Mouse (Mus musculus): Measurements from ENCODE around the gene Dvl2. TPM values are rescaled to one million over a fixed set of nuclear protein-coding genes. Genes with fewer than 3 reads are reported as not detected.
"Not testable (repeated sequence)": the region's sequence is repeated elsewhere in the genome, so short reads cannot be mapped to it uniquely, and the experiment has no call there.

Gene Dvl2
- polyA plus RNA-seq, 1 experiment, result 60.1 TPM

DNA sequence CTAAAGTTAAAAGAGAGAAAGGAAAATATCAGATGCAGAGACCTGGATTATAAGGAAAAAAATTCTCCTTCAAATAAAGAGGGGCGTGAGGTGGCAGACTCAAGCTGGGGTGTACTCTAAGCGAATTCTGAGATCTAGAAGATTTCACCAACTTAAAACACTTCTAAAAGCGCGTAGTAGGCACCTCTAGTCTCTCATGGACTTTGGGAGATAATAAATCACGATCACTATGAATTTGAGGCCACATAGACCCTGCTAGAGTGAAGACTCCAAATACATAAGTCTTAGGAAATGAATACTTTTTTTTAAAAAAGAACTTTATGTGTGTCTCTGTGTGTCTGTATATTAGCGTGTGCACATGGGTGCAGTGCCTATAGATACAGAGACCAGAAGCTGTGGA lies 15.3 kb downstream of the Dvl2 start:
- no peak overlapping the region for H3K9ac ChIP-seq (ENCODE audit: low read depth, poor library complexity, severe bottlenecking)

DNA sequence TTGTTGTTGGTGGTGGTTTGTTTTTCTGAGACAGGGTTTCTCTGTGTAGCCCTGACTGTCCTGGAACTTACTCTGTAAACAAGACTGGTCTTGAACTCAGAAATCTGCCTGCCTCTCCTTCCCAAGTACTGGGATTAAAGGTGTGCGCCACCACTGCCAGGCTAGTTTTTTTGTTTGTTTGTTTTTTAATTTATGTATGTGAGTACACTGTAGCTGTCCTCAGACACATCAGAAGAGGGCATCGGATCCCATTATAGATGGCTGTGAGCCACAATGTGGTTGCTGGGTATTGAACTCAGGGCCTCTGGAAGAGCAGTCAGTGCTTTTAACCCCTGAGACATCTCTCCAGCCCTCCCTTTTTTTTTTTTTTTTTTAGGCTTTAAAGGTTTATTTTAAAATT lies 15.8 kb downstream of the Dvl2 start:
- not testable (repeated sequence) for H3K27ac ChIP-seq (ENCODE audit: insufficient read depth, low read length); H3K9me3 ChIP-seq (replicated peaks; ENCODE audit: control insufficient read depth, insufficient read depth, low read length, poor library complexity, severe bottlenecking); H3K9ac ChIP-seq (ENCODE audit: low read depth, poor library complexity, severe bottlenecking); H3K4me1 ChIP-seq (ENCODE audit: control insufficient read depth, insufficient read depth, low read length); H3K27me3 ChIP-seq (ENCODE audit: control insufficient read depth, insufficient read depth, low read length, poor library complexity, severe bottlenecking); H3K4me3 ChIP-seq (ENCODE audit: low read depth, low read length)
- H3K36me3 ChIP-seq (ENCODE audit: control insufficient read depth, insufficient read depth, low read length, poor library complexity, severe bottlenecking), result peaks cover 12% of the 10 kb centered on the region

More for the DNA sequence above, 15.3 kb downstream of the Dvl2 start:
- no peaks in the 10 kb centered on the region for H3K9me3 ChIP-seq (replicated peaks; ENCODE audit: control insufficient read depth, insufficient read depth, low read length, poor library complexity, severe bottlenecking)
- no peak overlapping the region for H3K4me3 ChIP-seq (ENCODE audit: low read depth, low read length)
- no peaks in the 10 kb centered on the region for H3K4me1 ChIP-seq (ENCODE audit: control insufficient read depth, insufficient read depth, low read length)
- H3K27ac ChIP-seq (ENCODE audit: insufficient read depth, low read length), result no peak overlapping the region
- TF ChIP-seq POLR2A (IDR thresholded peaks at IDR 0.05; ENCODE audit: insufficient read depth, low read length), result no peak
- no peak for TF ChIP-seq CTCF (IDR thresholded peaks at IDR 0.05; ENCODE audit: low read depth, low read length)
- TF ChIP-seq EP300 (IDR thresholded peaks at IDR 0.05; ENCODE audit: insufficient read depth, low read depth, low read length), result no peak
- H3K27me3 ChIP-seq (ENCODE audit: control insufficient read depth, insufficient read depth, low read length, poor library complexity, severe bottlenecking), result no peaks in the 10 kb centered on the region
- peaks cover 17% of the 10 kb centered on the region for H3K36me3 ChIP-seq (ENCODE audit: control insufficient read depth, insufficient read depth, low read length, poor library complexity, severe bottlenecking)

- no peak within 1 kb of the TSS for H3K27ac ChIP-seq (ENCODE audit: insufficient read depth, low read length)
- no peaks in the 10 kb centered on the region for H3K27me3 ChIP-seq (ENCODE audit: control insufficient read depth, insufficient read depth, low read length, poor library complexity, severe bottlenecking)
- no peaks in the 10 kb centered on the region for H3K4me1 ChIP-seq (ENCODE audit: control insufficient read depth, insufficient read depth, low read length)
- no peaks in the 10 kb centered on the region for H3K9me3 ChIP-seq (replicated peaks; ENCODE audit: control insufficient read depth, insufficient read depth, low read length, poor library complexity, severe bottlenecking)
- H3K4me3 ChIP-seq (ENCODE audit: low read depth, low read length), result no peak within 1 kb of the TSS
- H3K36me3 ChIP-seq (ENCODE audit: control insufficient read depth, insufficient read depth, low read length, poor library complexity, severe bottlenecking), result peaks cover 8% of the 10 kb centered on the region
- TF ChIP-seq POLR2A (IDR thresholded peaks at IDR 0.05; ENCODE audit: insufficient read depth, low read length) (no peak), EP300 (IDR thresholded peaks at IDR 0.05; ENCODE audit: insufficient read depth, low read depth, low read length) (no peak), CTCF (IDR thresholded peaks at IDR 0.05; ENCODE audit: low read depth, low read length) (no peak)
- no peak within 1 kb of the TSS for H3K9ac ChIP-seq (ENCODE audit: low read depth, poor library complexity, severe bottlenecking)
Observed at GRCm38 (mm10) chr11:70016669-70017068, 16.3 kb downstream of the Dvl2 start, which contains the start of gene Dlg4. TSS of gene Dlg4 (plus strand) at chr11:70016942.

DNA sequence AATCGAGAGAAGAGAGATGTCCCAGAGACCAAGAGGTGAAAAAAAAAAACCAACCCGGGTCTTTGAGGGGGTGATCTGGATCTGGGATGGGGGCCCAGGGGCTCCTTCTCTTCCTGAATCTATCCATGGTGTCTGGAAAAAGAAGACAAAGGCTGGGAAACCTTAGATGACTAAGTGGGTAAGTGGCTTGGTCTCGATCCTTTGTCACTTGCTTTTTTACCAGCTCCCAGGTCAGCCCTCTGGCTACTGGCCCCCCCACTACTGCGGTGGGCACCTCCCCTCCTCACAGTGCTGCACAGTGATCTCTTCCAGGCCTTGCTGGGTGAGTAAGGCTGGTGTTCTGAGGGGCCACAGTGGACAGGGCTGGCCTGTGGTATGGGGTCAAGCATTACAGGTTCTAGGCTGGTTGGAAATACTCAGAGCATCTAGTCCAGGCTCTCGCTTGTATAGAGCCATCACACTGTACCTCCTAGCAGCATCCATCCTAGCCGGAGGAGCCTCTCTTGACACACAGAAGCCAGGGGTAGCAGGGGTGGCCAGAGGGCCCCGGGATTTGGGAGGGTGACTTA lies 16.9 kb downstream of the Dvl2 start:
- TF ChIP-seq POLR2A (IDR thresholded peaks at IDR 0.05; ENCODE audit: insufficient read depth, low read length) (no peak), EP300 (IDR thresholded peaks at IDR 0.05; ENCODE audit: insufficient read depth, low read depth, low read length) (no peak), CTCF (IDR thresholded peaks at IDR 0.05; ENCODE audit: low read depth, low read length) (no peak)
- Histone ChIP-seq H3K9me3 (replicated peaks; ENCODE audit: control insufficient read depth, insufficient read depth, low read length, poor library complexity, severe bottlenecking) (no peaks in the 10 kb centered on the region), H3K27me3 (ENCODE audit: control insufficient read depth, insufficient read depth, low read length, poor library complexity, severe bottlenecking) (no peaks in the 10 kb centered on the region), H3K36me3 (ENCODE audit: control insufficient read depth, insufficient read depth, low read length, poor library complexity, severe bottlenecking) (peaks cover 2% of the 10 kb centered on the region; the same call in 1 of the 2 replicates), H3K27ac (ENCODE audit: insufficient read depth, low read length) (no peak overlapping the region), H3K4me1 (ENCODE audit: control insufficient read depth, insufficient read depth, low read length) (no peaks in the 10 kb centered on the region), H3K9ac (ENCODE audit: low read depth, poor library complexity, severe bottlenecking) (no peak overlapping the region), H3K4me3 (ENCODE audit: low read depth, low read length) (no peak overlapping the region)

DNA sequence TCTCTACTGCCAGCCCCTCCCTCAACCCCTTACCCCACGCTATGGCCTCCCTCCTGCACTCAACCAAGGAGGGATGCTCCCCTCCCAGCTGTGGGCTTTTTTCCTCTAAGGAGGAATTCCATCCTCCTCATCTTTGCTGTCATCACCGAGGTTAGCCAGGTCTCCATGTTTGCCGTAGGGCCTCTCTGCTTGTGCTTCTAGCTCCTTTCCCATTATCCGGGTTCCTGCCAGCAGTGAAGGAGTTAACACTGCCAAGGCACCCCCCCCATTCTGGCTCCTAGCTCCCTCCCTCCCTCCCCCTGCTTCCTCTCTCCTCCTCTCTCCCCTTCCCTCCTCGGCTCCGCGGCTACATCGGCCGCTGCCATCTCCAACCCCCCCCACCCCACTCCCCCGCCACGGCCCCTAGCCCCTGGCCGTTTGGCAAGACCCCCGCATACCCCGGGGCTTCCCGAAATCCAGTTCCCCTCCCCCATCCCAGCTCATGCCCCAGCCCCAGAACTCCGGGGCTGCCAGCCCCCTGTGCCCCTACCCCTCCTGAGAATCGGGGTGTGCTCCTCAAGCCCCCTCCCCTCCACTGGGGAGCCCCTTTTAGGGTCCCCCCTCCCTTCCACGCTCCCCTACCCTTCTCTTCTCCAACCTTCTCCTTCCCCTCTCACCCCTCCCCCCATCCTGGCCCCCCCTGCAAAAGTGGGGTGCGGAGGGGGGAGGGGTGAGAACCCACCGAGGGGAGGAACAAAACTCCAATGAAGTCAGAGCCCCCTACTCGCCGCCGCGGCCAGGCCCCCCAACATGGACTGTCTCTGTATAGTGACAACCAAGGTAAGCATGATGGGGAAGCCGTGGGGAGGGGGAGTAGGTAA lies 18.0 kb downstream of the Dvl2 start:
- TF ChIP-seq EP300 (IDR thresholded peaks at IDR 0.05; ENCODE audit: insufficient read depth, low read depth, low read length) (no peak), CTCF (IDR thresholded peaks at IDR 0.05; ENCODE audit: low read depth, low read length) (no peak), POLR2A (IDR thresholded peaks at IDR 0.05; ENCODE audit: insufficient read depth, low read length) (no peak)
- H3K27ac ChIP-seq (ENCODE audit: insufficient read depth, low read length), result no peak overlapping the region
- no peaks in the 10 kb centered on the region for H3K4me1 ChIP-seq (ENCODE audit: control insufficient read depth, insufficient read depth, low read length)
- peak overlapping the region; percentile 37 for H3K4me3 ChIP-seq (ENCODE audit: low read depth, low read length)
- no peaks in the 10 kb centered on the region for H3K36me3 ChIP-seq (ENCODE audit: control insufficient read depth, insufficient read depth, low read length, poor library complexity, severe bottlenecking)
- H3K9ac ChIP-seq (ENCODE audit: low read depth, poor library complexity, severe bottlenecking), result peak overlapping the region; percentile 86
- no peaks in the 10 kb centered on the region for H3K9me3 ChIP-seq (replicated peaks; ENCODE audit: control insufficient read depth, insufficient read depth, low read length, poor library complexity, severe bottlenecking)
- no peaks in the 10 kb centered on the region for H3K27me3 ChIP-seq (ENCODE audit: control insufficient read depth, insufficient read depth, low read length, poor library complexity, severe bottlenecking)

DNA sequence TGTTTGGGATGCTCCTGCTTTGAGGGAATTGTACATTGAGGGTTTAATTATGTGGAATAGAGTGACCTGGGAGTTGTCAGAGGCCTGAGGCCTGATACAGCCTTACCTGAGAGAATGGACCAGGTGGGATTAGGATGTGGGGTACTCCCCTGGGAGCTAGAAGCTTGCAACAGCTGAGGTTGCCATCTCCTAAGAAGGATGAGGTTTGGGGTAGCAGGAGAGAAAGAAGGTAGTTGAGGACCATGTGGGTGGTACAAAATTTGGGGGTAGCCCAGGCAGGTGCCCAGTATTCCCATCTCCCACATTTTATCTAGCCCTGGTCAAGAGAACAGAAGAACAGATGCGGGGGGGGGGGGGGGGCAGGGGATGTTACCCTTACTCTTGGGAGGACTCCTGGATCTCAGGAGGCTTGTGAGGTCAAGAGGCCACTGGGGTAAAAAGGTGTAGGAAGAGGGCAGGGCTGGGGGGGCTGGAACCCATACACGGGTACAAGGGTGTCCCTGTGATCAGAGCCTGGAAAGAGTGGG lies 19.2 kb downstream of the Dvl2 start:
- TF ChIP-seq EP300 (IDR thresholded peaks at IDR 0.05; ENCODE audit: insufficient read depth, low read depth, low read length) (no peak), CTCF (IDR thresholded peaks at IDR 0.05; ENCODE audit: low read depth, low read length) (no peak), POLR2A (IDR thresholded peaks at IDR 0.05; ENCODE audit: insufficient read depth, low read length) (no peak)
- no peak overlapping the region for H3K27ac ChIP-seq (ENCODE audit: insufficient read depth, low read length)
- no peak overlapping the region for H3K4me3 ChIP-seq (ENCODE audit: low read depth, low read length)
- H3K9me3 ChIP-seq (replicated peaks; ENCODE audit: control insufficient read depth, insufficient read depth, low read length, poor library complexity, severe bottlenecking), result no peaks in the 10 kb centered on the region
- H3K36me3 ChIP-seq (ENCODE audit: control insufficient read depth, insufficient read depth, low read length, poor library complexity, severe bottlenecking), result no peaks in the 10 kb centered on the region
- no peaks in the 10 kb centered on the region for H3K27me3 ChIP-seq (ENCODE audit: control insufficient read depth, insufficient read depth, low read length, poor library complexity, severe bottlenecking)
- no peaks in the 10 kb centered on the region for H3K4me1 ChIP-seq (ENCODE audit: control insufficient read depth, insufficient read depth, low read length)
- 0 out of 2 replicates have a peak overlapping the region, but pooled peaks have one; percentile 6 for H3K9ac ChIP-seq (ENCODE audit: low read depth, poor library complexity, severe bottlenecking)
